In genomic region chr6:112739635-112740034, GRCm38 (mm10) we compare ENCODE assay signal across 27 mouse cellular contexts. TPM values are rescaled to one million over a fixed set of nuclear protein-coding genes. Genes with fewer than 3 reads are reported as not detected.
DNase-seq lines count a peak whose midpoint lies in the region; ATAC-seq and TF ChIP-seq lines count a peak whose summit lies in the region.
"Had no signal": no experiment of that assay in that cellular context is flagged by ENCODE, and none has a peak within 500 bp of the region (broad histone marks: within the 10 kb centered on the region; RNA-seq: fewer than 3 reads in every experiment).

No protein-coding gene starts in this region.

- WGBS in liver, embryonic 11.5 days = 92% methylated on average over 3 of the region's 3 CpGs

- no peak for DNase-seq in layer of hippocampus, adult 2 months (ENCODE audit: low spot score in 2 of 2)
- no peak for DNase-seq in layer of hippocampus, adult 18-20 months (ENCODE audit: low spot score in 2 of 2)
- no peak for DNase-seq in testis, postnatal 14 days (ENCODE audit: low spot score)
- no peak for DNase-seq in adrenal gland, postnatal 25 days
- DNase-seq in adrenal gland, adult 18-20 months (ENCODE audit: low spot score in 2 of 2) = no peak
- no peak for DNase-seq in liver, embryonic 11.5 days (ENCODE audit: low spot score)
- DNase-seq: adrenal gland, adult 2 months; adrenal gland, postnatal 14 days; cerebellum, adult 18-20 months; cerebellum, adult 9-10 months; cerebellum, postnatal 14 days; forebrain, postnatal 0 days; gastrocnemius, adult 2 months; gastrocnemius, postnatal 14 days; heart, postnatal 10 days; heart, postnatal 36 days had no signal

- H3K9ac ChIP-seq in liver, embryonic 11.5 days (ENCODE audit: low read depth, low read length) = no peak overlapping the region
- H3K9ac ChIP-seq: forebrain, postnatal 0 days; heart, embryonic 12.5 days; heart, embryonic 15.5 days; hindbrain, embryonic 13.5 days had no signal

- peak overlapping the region; percentile 79 for H3K27ac ChIP-seq in layer of hippocampus, adult 2 months
- no peak overlapping the region for H3K27ac ChIP-seq in testis, adult 2 months (ENCODE audit: control insufficient read depth, insufficient read depth, low read depth, low read length)
- no peak overlapping the region for H3K27ac ChIP-seq in liver, embryonic 11.5 days (ENCODE audit: low read depth, low read length)
- H3K27ac ChIP-seq: forebrain, embryonic 10.5 days; gastrocnemius, adult 2 months; heart, embryonic 15.5 days; hindbrain, embryonic 10.5 days; hindbrain, embryonic 13.5 days had no signal

- ATAC-seq in megakaryocyte, adult 5-6 weeks (ENCODE audit: poor library complexity, severe bottlenecking) = peak; percentile 13; the same call in 1 of the 2 replicates
- ATAC-seq in liver, embryonic 11.5 days (replicated peaks; ENCODE audit: low FRiP score) = no peak
- ATAC-seq: forebrain, embryonic 14.5 days; forebrain, postnatal 0 days; hindbrain, embryonic 16.5 days; Patski had no signal

- TF ChIP-seq POLR2A in testis, adult 2 months (IDR thresholded peaks at IDR 0.05; ENCODE audit: control insufficient read depth, low read depth, low read length) = no peak

- H3K36me3 ChIP-seq in testis, adult 2 months (ENCODE audit: control insufficient read depth, insufficient read depth, low read length) = no peaks in the 10 kb centered on the region
- H3K36me3 ChIP-seq in liver, embryonic 11.5 days (ENCODE audit: control insufficient read depth, insufficient read depth, low read length) = no peaks in the 10 kb centered on the region
- H3K36me3 ChIP-seq: G1E; heart, embryonic 12.5 days; heart, embryonic 15.5 days had no signal

- H3K27me3 ChIP-seq in testis, adult 2 months (ENCODE audit: control insufficient read depth, insufficient read depth, low read length) = no peaks in the 10 kb centered on the region
- no peaks in the 10 kb centered on the region for H3K27me3 ChIP-seq in liver, embryonic 11.5 days (replicated peaks; ENCODE audit: control insufficient read depth, insufficient read depth, low read length)
- H3K27me3 ChIP-seq: heart, embryonic 12.5 days; heart, embryonic 15.5 days; hindbrain, embryonic 13.5 days; Patski had no signal

- H3K4me3 ChIP-seq in layer of hippocampus, adult 2 months = no peak overlapping the region
- peak overlapping the region; percentile 64 for H3K4me3 ChIP-seq in testis, adult 2 months (ENCODE audit: control insufficient read depth, low read depth, low read length)
- H3K4me3 ChIP-seq in liver, embryonic 11.5 days (ENCODE audit: low read depth, low read length) = no peak overlapping the region
- H3K4me3 ChIP-seq: forebrain, embryonic 10.5 days; gastrocnemius, adult 2 months; heart, embryonic 12.5 days; heart, embryonic 15.5 days; hindbrain, embryonic 10.5 days; hindbrain, embryonic 13.5 days had no signal

- no peak for TF ChIP-seq CTCF in layer of hippocampus, adult 2 months (conservative IDR thresholded peaks at IDR 0.05)
- no peak for TF ChIP-seq CTCF in testis, adult 2 months (IDR thresholded peaks at IDR 0.05; ENCODE audit: control insufficient read depth, insufficient read depth, insufficient replicate concordance, low read depth, low read length)

- peaks cover 2% of the 10 kb centered on the region for H3K4me1 ChIP-seq in testis, adult 2 months (ENCODE audit: control insufficient read depth, insufficient read depth, low read length)
- H3K4me1 ChIP-seq in liver, embryonic 11.5 days (replicated peaks; ENCODE audit: control insufficient read depth, insufficient read depth, low read length) = no peaks in the 10 kb centered on the region
- H3K4me1 ChIP-seq: heart, embryonic 12.5 days; heart, embryonic 15.5 days; hindbrain, embryonic 10.5 days; hindbrain, embryonic 13.5 days had no signal

- no peak overlapping the region for H3K4me2 ChIP-seq in liver, embryonic 11.5 days
- H3K4me2 ChIP-seq: heart, embryonic 12.5 days; heart, embryonic 15.5 days; hindbrain, embryonic 13.5 days had no signal

- no peaks in the 10 kb centered on the region for H3K9me3 ChIP-seq in liver, embryonic 11.5 days (ENCODE audit: control insufficient read depth, low read length)
- H3K9me3 ChIP-seq: forebrain, embryonic 10.5 days; G1E; heart, embryonic 12.5 days; heart, embryonic 15.5 days; hindbrain, embryonic 10.5 days; hindbrain, embryonic 13.5 days had no signal

RNA-seq across cellular contexts. Expression of gene Rad18, which starts 43.1 kb away (rescaled TPM):
- total RNA-seq in layer of hippocampus, adult 2 months (2021) = 1 to 10 TPM; 8.2 to 8.6 TPM
- total RNA-seq in layer of hippocampus, adult 18-20 months (2021) = 1 to 10 TPM; 7.3 to 8.4 TPM
- polyA plus RNA-seq in testis, adult 2 months (2012; rRNA removed) = 21.1 and 24.1 TPM in 2 replicates
- 21.1 and 24.8 TPM in 2 replicates for total RNA-seq in megakaryocyte, adult 5-6 weeks (2015)
- total RNA-seq in megakaryocyte, adult 5-6 weeks (2017) = 20.7 and 25.3 TPM in 2 replicates
- 10.7 and 11.2 TPM in 2 replicates for total RNA-seq in adrenal gland, postnatal 25 days (2021)
- 1 to 10 TPM; 4.0 to 6.1 TPM for total RNA-seq in adrenal gland, adult 18-20 months (2021)
- polyA plus RNA-seq in liver, embryonic 11.5 days (2014; fragmentation: Nextera tagmentation; extraction: Ambion mirVana) = 47.6 and 48.9 TPM in 2 replicates
